Mouse (Mus musculus): ENCODE data around the gene Rpl31. TPM values are rescaled to one million over a fixed set of nuclear protein-coding genes. Genes with fewer than 3 reads are reported as not detected.

Gene Rpl31
- polyA plus RNA-seq, 1 experiment from 2014 or later: 525 TPM

DNA sequence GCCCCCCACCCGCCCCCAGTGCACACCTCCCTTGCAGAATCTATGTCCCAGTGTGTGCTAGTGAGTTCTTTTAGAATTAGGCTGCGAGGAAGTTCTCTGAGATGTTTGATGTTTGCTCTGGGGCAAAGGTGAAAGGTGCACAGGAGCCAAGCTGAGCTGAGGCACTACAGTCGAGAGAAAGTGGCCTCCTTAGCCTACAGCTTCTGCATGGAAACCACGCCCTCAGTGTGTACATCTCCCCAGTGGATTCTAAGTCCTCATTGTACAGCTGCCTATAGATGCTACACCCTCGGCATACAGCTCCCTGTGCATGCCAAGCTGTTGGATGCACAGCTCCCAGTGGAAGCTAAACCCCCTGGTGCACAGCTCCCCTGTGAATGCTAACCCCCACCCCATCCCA lies 28.2 kb upstream of the Rpl31 start:
- Histone ChIP-seq H3K9me3 (no peaks in the 10 kb centered on the region), H3K27ac (no peak overlapping the region), H3K9ac (replicated peaks) (no peak overlapping the region), H3K4me3 (replicated peaks) (no peak overlapping the region), H3K4me1 (replicated peaks) (peaks cover 8% of the 10 kb centered on the region; the same call in 1 of the 2 replicates), H3K27me3 (peaks cover 8% of the 10 kb centered on the region), H3K4me2 (no peak overlapping the region), H3K36me3 (no peaks in the 10 kb centered on the region)
- WGBS: 57% methylated on average over 5 of the region's 5 CpGs
- ATAC-seq (ENCODE audit: insufficient number of reproducible peaks, insufficient read depth, low FRiP score, low TSS enrichment, low read depth): no peak

DNA sequence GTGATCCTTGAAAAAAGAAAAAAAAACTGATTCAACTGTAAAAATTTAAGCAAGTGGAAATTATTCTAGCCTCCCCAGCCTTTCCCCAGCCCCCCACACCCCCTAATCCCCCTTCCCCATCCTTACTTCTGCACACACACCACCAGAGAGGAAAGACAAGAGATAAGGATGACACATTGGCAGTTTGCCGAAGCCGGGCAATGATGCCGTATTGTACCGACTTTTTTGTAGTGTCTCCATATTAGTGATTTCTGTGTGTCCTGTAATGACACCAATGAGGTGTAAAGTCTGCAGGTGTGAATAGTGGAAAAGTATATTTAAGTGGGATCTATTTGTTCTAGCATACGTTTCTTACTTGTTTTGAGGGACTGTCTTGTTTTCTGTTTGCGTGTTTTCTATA lies 27.5 kb upstream of the Rpl31 start:
- no peaks in the 10 kb centered on the region for H3K9me3 ChIP-seq
- H3K27ac ChIP-seq: no peak overlapping the region
- ATAC-seq (ENCODE audit: insufficient number of reproducible peaks, insufficient read depth, low FRiP score, low TSS enrichment, low read depth): no peak
- H3K36me3 ChIP-seq: no peaks in the 10 kb centered on the region
- peaks cover 7% of the 10 kb centered on the region for H3K27me3 ChIP-seq
- no peak overlapping the region for H3K9ac ChIP-seq (replicated peaks)
- H3K4me3 ChIP-seq (replicated peaks): no peak overlapping the region
- H3K4me1 ChIP-seq (replicated peaks): peaks cover 7% of the 10 kb centered on the region; the same call in 1 of the 2 replicates
- no peak overlapping the region for H3K4me2 ChIP-seq
- 88% methylated on average over 6 of the region's 6 CpGs for WGBS

DNA sequence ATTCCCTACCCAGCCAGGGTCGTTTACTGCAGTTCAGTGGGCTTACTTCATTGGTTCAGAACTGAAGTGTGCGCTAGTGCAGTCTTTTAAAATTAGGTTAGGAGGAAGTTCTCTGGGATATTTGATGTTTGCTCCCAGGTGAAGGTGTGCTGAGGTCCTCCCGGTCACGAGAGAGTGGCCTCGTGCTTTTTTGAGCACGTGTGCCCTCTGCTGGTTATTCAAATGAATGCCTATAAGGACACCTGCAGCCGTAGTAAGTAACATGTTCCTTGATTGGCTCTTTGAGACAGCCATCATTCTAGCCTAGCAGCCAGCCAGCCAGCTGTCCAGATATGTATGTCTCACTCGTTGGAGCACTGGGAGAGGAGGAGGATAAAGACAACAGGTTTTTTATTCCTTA lies 27.0 kb upstream of the Rpl31 start:
- H3K36me3 ChIP-seq: no peaks in the 10 kb centered on the region
- H3K9ac ChIP-seq (replicated peaks): no peak overlapping the region
- peaks cover 7% of the 10 kb centered on the region for H3K27me3 ChIP-seq
- H3K4me2 ChIP-seq: no peak overlapping the region
- H3K27ac ChIP-seq: no peak overlapping the region
- H3K4me1 ChIP-seq (replicated peaks): 0 out of 2 replicates have a peak, but pooled peaks cover 2% of the 10 kb centered on the region
- WGBS: 22% methylated on average over 8 of the region's 8 CpGs
- H3K4me3 ChIP-seq (replicated peaks): no peak overlapping the region
- no peaks in the 10 kb centered on the region for H3K9me3 ChIP-seq
- no peak for ATAC-seq (ENCODE audit: insufficient number of reproducible peaks, insufficient read depth, low FRiP score, low TSS enrichment, low read depth)

DNA sequence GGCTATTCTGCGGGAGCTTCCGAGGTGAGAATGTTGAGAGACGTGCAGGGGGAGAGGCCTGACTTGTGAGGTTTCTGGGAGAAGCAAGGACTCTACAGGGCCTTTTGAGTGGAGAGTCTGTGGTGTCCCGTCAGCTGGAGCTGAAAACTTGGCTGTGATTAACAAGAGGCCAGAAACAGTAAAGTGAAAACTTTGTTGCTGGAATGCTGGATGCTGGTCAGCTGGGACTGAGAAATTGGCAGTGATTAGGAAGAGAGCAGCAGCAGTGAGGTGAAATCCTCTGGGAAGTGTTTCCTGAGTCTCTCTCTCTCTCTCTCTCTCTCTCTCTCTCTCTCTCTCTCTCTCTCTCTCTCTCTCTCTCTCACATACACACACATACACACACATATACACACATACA lies 25.8 kb upstream of the Rpl31 start:
- H3K9ac ChIP-seq (replicated peaks): no peak overlapping the region
- H3K36me3 ChIP-seq: no peaks in the 10 kb centered on the region
- H3K27me3 ChIP-seq: peaks cover 7% of the 10 kb centered on the region; the same call in 1 of the 2 replicates
- H3K4me2 ChIP-seq: no peak overlapping the region
- no peaks in the 10 kb centered on the region for H3K9me3 ChIP-seq
- no peak for ATAC-seq (ENCODE audit: insufficient number of reproducible peaks, insufficient read depth, low FRiP score, low TSS enrichment, low read depth)
- no peaks in the 10 kb centered on the region for H3K4me1 ChIP-seq (replicated peaks)
- 83% methylated on average over 4 of the region's 4 CpGs for WGBS
- no peak overlapping the region for H3K4me3 ChIP-seq (replicated peaks)
- H3K27ac ChIP-seq: no peak overlapping the region

GRCm38 (mm10) chr1:39343242-39343641 lies 24.4 kb upstream of the Rpl31 start:
- no peaks in the 10 kb centered on the region for H3K9me3 ChIP-seq
- 75% methylated on average over 5 of the region's 5 CpGs for WGBS

DNA sequence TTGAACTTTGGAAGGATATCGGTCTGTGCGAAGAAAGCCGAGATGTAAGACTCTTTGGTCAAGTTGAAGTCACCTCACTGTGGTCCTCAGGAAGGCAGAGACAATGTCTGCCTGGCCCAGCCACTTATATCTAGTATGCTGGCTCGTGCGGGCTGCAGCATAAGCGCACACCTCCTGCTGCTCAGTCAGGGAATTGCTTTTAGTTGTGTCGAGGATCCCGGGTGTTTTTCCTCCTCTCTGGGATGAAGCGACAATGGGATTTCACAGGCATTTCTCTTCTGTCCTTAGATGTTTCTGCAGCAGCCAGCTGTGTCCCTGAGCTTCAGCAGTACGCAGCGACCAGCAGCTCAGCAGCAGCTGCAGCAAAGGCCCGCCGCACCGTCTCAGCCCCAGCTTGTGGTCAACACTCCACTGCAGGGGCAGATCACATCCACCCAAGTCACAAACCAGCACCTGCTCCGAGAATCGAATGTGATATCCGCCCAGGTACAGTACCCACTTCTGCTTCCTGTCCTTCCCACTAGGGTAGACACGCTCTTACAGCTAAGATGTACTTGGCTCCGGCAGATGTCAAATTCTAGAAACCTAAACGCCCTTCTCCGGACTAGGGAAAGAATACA lies 22.6 kb upstream of the Rpl31 start:
- Histone ChIP-seq H3K4me3 (replicated peaks) (no peak overlapping the region), H3K27me3 (peaks cover 3% of the 10 kb centered on the region; the same call in 1 of the 2 replicates), H3K4me1 (replicated peaks) (no peaks in the 10 kb centered on the region), H3K9ac (replicated peaks) (no peak overlapping the region), H3K4me2 (no peak overlapping the region), H3K36me3 (no peaks in the 10 kb centered on the region), H3K27ac (no peak overlapping the region), H3K9me3 (no peaks in the 10 kb centered on the region)
- no peak for ATAC-seq (ENCODE audit: insufficient number of reproducible peaks, insufficient read depth, low FRiP score, low TSS enrichment, low read depth)
- WGBS: 67% methylated on average over 21 of the region's 21 CpGs

More at GRCm38 (mm10) chr1:39343242-39343641, 24.4 kb upstream of the Rpl31 start:
- H3K27ac ChIP-seq: no peak overlapping the region
- H3K4me2 ChIP-seq: no peak overlapping the region
- H3K4me1 ChIP-seq (replicated peaks): no peaks in the 10 kb centered on the region
- H3K36me3 ChIP-seq: no peaks in the 10 kb centered on the region
- no peak for ATAC-seq (ENCODE audit: insufficient number of reproducible peaks, insufficient read depth, low FRiP score, low TSS enrichment, low read depth)
- H3K9ac ChIP-seq (replicated peaks): no peak overlapping the region
- H3K27me3 ChIP-seq: peaks cover 4% of the 10 kb centered on the region; the same call in 1 of the 2 replicates
- no peak overlapping the region for H3K4me3 ChIP-seq (replicated peaks)

GRCm38 (mm10) chr1:39349001-39349400 lies 18.6 kb upstream of the Rpl31 start:
- H3K27ac ChIP-seq: no peak overlapping the region
- H3K36me3 ChIP-seq: no peaks in the 10 kb centered on the region
- no peaks in the 10 kb centered on the region for H3K4me1 ChIP-seq (replicated peaks)
- H3K27me3 ChIP-seq: peaks cover 3% of the 10 kb centered on the region; the same call in 1 of the 2 replicates
- no peaks in the 10 kb centered on the region for H3K9me3 ChIP-seq
- ATAC-seq (ENCODE audit: insufficient number of reproducible peaks, insufficient read depth, low FRiP score, low TSS enrichment, low read depth): no peak
- WGBS: 73% methylated on average over 1 of the region's 1 CpGs
- H3K4me3 ChIP-seq (replicated peaks): no peak overlapping the region
- H3K9ac ChIP-seq (replicated peaks): no peak overlapping the region
- no peak overlapping the region for H3K4me2 ChIP-seq

DNA sequence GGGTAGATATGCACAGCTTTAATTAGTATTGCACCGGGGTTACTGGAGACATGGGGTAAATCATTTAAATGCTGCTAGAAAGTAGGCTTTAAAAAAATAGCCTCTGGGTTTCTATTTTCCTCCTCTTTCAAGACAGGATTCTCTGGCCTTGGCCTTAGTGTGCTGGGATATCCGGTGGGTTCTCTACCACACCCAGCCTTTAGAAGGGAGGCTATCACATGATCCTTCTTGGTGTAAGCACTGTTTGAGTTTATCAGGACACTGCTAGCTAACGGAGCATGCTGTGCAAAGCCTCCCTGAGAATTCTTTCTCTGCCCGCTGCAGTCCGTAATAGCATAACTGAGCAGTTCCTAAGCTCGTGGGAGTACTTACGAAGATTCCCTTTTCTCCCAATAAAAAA lies 18.2 kb upstream of the Rpl31 start:
- Histone ChIP-seq H3K4me3 (replicated peaks) (no peak overlapping the region), H3K36me3 (no peaks in the 10 kb centered on the region), H3K4me1 (replicated peaks) (no peaks in the 10 kb centered on the region), H3K4me2 (no peak overlapping the region), H3K9me3 (no peaks in the 10 kb centered on the region), H3K9ac (replicated peaks) (no peak overlapping the region), H3K27me3 (peaks cover 3% of the 10 kb centered on the region; the same call in 1 of the 2 replicates), H3K27ac (no peak overlapping the region)
- no peak for ATAC-seq (ENCODE audit: insufficient number of reproducible peaks, insufficient read depth, low FRiP score, low TSS enrichment, low read depth)
- 84% methylated on average over 7 of the region's 7 CpGs for WGBS

DNA sequence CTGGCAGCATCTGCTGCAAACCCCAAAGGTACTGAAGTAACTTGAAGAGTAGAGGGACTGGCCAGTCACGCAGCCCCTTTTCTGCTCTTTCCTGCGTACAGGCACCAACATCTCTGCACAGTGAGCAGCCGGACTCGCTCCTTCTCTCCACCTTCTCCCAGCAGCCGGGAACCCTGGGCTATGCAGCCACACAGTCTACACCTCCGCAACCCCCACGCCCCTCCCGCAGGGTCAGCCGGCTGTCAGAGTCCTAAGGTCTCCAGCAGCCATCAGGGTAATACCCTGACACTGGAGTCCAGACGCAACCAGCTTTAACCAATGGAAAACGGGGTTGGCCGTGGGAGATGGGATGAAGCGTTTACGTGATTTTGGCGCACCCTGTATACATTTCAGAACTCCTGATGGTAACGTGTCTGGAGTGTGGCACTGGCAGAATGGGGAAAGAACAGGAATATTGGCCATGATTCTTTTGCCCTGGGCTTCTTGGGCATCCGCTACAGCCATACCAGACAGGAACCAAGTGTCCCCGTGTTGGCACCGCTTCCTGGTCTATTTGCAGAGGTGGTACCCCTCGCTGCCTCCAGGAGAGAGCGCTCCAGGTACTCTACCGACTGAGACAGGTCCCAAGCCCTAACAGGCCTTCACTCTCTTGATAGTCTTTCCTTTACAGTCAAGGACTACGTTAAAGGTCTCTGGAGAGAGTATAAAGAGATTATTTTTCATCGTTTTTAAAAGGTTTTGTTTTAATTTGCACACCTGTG lies 5.7 kb upstream of the Rpl31 start:
- peak overlapping the region; percentile 18 for H3K4me3 ChIP-seq (replicated peaks)
- 27% methylated on average over 24 of the region's 24 CpGs for WGBS
- H3K27ac ChIP-seq: no peak overlapping the region
- peaks cover 4% of the 10 kb centered on the region; the same call in 1 of the 2 replicates for H3K27me3 ChIP-seq
- H3K4me1 ChIP-seq (replicated peaks): peaks cover 3% of the 10 kb centered on the region
- no peaks in the 10 kb centered on the region for H3K36me3 ChIP-seq
- H3K9ac ChIP-seq (replicated peaks): no peak overlapping the region
- peak overlapping the region; percentile 48 for H3K4me2 ChIP-seq
- peak; percentile 40; the same call in 1 of the 2 replicates for ATAC-seq (ENCODE audit: insufficient number of reproducible peaks, insufficient read depth, low FRiP score, low TSS enrichment, low read depth)
- H3K9me3 ChIP-seq: no peaks in the 10 kb centered on the region

DNA sequence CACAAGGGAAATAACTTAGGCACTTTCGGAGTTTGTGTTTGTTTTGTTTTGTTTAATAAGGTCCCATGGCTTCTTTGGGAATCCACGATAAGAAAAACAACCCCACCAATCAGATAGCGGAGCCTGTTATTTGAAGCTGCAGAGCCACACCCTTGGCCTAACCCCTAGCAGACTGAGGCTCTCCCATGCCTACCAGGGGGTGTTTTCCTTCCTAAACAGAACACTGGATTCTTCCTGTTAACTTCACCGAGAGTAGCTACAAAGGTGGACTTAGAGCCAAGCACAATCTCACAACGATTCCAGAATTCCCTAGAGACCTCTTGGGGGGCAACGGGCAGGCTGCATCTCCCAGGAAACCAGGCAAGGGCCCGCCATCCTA lies 5.1 kb upstream of the Rpl31 start:
- WGBS: 58% methylated on average over 7 of the region's 7 CpGs
- H3K4me3 ChIP-seq (replicated peaks): no peak overlapping the region
- H3K27ac ChIP-seq: no peak overlapping the region
- no peak for ATAC-seq (ENCODE audit: insufficient number of reproducible peaks, insufficient read depth, low FRiP score, low TSS enrichment, low read depth)
- no peaks in the 10 kb centered on the region for H3K9me3 ChIP-seq
- H3K4me2 ChIP-seq: 0 out of 2 replicates have a peak overlapping the region, but pooled peaks have one; percentile 48
- peaks cover 6% of the 10 kb centered on the region for H3K4me1 ChIP-seq (replicated peaks)
- peaks cover 4% of the 10 kb centered on the region; the same call in 1 of the 2 replicates for H3K27me3 ChIP-seq
- no peak overlapping the region for H3K9ac ChIP-seq (replicated peaks)
- H3K36me3 ChIP-seq: no peaks in the 10 kb centered on the region

DNA sequence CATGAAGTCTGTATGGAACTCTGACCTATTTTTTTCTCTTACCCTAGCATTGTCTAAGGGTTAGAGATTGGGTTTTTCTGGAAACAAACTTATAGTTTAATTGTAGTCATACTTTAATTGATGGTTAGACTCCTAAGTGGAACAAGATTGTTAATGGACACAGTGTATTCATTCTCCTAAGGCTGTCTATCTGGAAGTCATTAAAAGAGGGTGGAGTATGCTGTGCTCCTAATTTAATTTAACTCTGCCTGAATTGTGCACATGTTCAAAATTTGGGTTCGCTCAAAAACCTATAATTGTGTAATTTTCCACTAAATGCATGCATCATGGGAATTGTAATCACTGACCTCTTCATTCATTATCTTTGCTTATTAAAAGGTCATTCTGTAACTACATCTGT lies 2.1 kb upstream of the Rpl31 start:
- H3K4me3 ChIP-seq (replicated peaks): no peak overlapping the region
- WGBS: 57% methylated on average over 1 of the region's 1 CpGs
- H3K27me3 ChIP-seq: peaks cover 4% of the 10 kb centered on the region; the same call in 1 of the 2 replicates
- H3K4me2 ChIP-seq: no peak overlapping the region
- no peak for ATAC-seq (ENCODE audit: insufficient number of reproducible peaks, insufficient read depth, low FRiP score, low TSS enrichment, low read depth)
- H3K4me1 ChIP-seq (replicated peaks): peaks cover 17% of the 10 kb centered on the region
- no peaks in the 10 kb centered on the region for H3K9me3 ChIP-seq
- H3K9ac ChIP-seq (replicated peaks): no peak overlapping the region
- no peak overlapping the region for H3K27ac ChIP-seq
- H3K36me3 ChIP-seq: peaks cover 15% of the 10 kb centered on the region

Measured in limb, embryonic 12.5 days (tissue).